ENCODE assay signal across 9 mouse cellular contexts in genomic region chr3:51999671-52000437, GRCm38 (mm10).
A peak's percentile ranks its signal among the peaks of the same experiment; 100 is the strongest.
DNase-seq lines count a peak whose midpoint lies in the region; ATAC-seq lines count a peak whose summit lies in the region.
"Had no signal": no experiment of that assay in that cellular context is flagged by ENCODE, and none has a peak within 500 bp of the region (broad histone marks: within the 10 kb centered on the region; RNA-seq: fewer than 3 reads in every experiment).

No protein-coding gene starts in this region.

- ATAC-seq in forebrain, embryonic 12.5 days (ENCODE audit: low FRiP score) = no peak

- intact Hi-C loops in gastrocnemius, postnatal 36 days (cut with DNase I) = no loop called here

- no peaks in the 10 kb centered on the region for H3K27me3 ChIP-seq in forebrain, embryonic 12.5 days

- no peak overlapping the region for H3K9ac ChIP-seq in forebrain, embryonic 12.5 days

- no peak overlapping the region for H3K27ac ChIP-seq in forebrain, embryonic 12.5 days

- no peak overlapping the region for H3K4me3 ChIP-seq in forebrain, embryonic 12.5 days (replicated peaks)
- H3K4me3 ChIP-seq: myocyte had no signal

- no peaks in the 10 kb centered on the region for H3K9me3 ChIP-seq in forebrain, embryonic 12.5 days

- H3K36me3 ChIP-seq in forebrain, embryonic 12.5 days (replicated peaks) = no peaks in the 10 kb centered on the region

- H3K4me1 ChIP-seq in forebrain, embryonic 12.5 days = peaks cover 26% of the 10 kb centered on the region

- H3K4me2 ChIP-seq in forebrain, embryonic 12.5 days = no peak overlapping the region

- DNase-seq in gastrocnemius, postnatal 10 days = peak; percentile 13
- no peak for DNase-seq in gastrocnemius, postnatal 36 days
- DNase-seq in heart, adult 8-10 months (ENCODE audit: low spot score) = peak; percentile 21
- peak; percentile 55 for DNase-seq in liver
- peak; percentile 90 to 94 for DNase-seq in natural killer cell, adult 2 months (ENCODE audit: low spot score in 2 of 2)
- DNase-seq in ovary, adult 18-20 months (ENCODE audit: low spot score) = no peak
- no peak for DNase-seq in right cerebral cortex, postnatal 36 days (ENCODE audit: low spot score in 2 of 2)

- 95% methylated on average over 21 of the region's 21 CpGs for WGBS in forebrain, embryonic 12.5 days

Comparison
In these comparisons a context has a peak if more than half of its experiments do, and no peak if none do; other contexts are left out.
1. DNase-seq: peak in gastrocnemius, postnatal 10 days (single experiment), heart, adult 8-10 months (single experiment), liver (single experiment) and natural killer cell, adult 2 months (2 of 2); none in gastrocnemius, postnatal 36 days (0 of 2), ovary, adult 18-20 months (single experiment) and right cerebral cortex, postnatal 36 days (0 of 2).